Comparison of ENCODE assay signal across 21 mouse cellular contexts in genomic region chrX:73756334-73757140, GRCm38 (mm10). TPM values are rescaled to one million over a fixed set of nuclear protein-coding genes. Genes with fewer than 3 reads are reported as not detected.
DNase-seq lines count a peak whose midpoint lies in the region; ATAC-seq and TF ChIP-seq lines count a peak whose summit lies in the region.
"Had no signal": no experiment of that assay in that cellular context is flagged by ENCODE, and none has a peak within 500 bp of the region (broad histone marks: within the 10 kb centered on the region; RNA-seq: fewer than 3 reads in every experiment).

Plxnb3 (plus strand) TSS chrX:73757090.

- peak within 1 kb of the TSS; percentile 29; the same call in 1 of the 2 replicates for H3K4me3 ChIP-seq in cortical plate, adult 2 months (ENCODE audit: insufficient read depth, low read length)
- H3K4me3 ChIP-seq: forebrain, embryonic 10.5 days; heart, embryonic 15.5 days; midbrain, embryonic 12.5 days had no signal

- TF ChIP-seq POLR2A in cortical plate, adult 2 months (IDR thresholded peaks at IDR 0.05; ENCODE audit: extremely low read depth, insufficient read depth, low read length) = no peak

- H3K27ac ChIP-seq in cortical plate, adult 2 months (ENCODE audit: insufficient read depth, low read length) = peak within 1 kb of the TSS; percentile 46
- H3K27ac ChIP-seq: forebrain, embryonic 10.5 days; heart, embryonic 15.5 days; liver, embryonic 14.5 days; midbrain, embryonic 12.5 days had no signal

- intact Hi-C loops in left cerebral cortex, postnatal 4 days (cut with DNase I) = no loop called here
- intact Hi-C loops in left cerebral cortex, postnatal 14 days (cut with DNase I) = no loop called here

- no peaks in the 10 kb centered on the region for H3K4me1 ChIP-seq in cortical plate, adult 2 months (ENCODE audit: control insufficient read depth, insufficient read depth, low read length)
- H3K4me1 ChIP-seq: forebrain, embryonic 10.5 days; midbrain, embryonic 12.5 days had no signal

- ATAC-seq in frontal cortex, adult (ENCODE audit: low TSS enrichment) = peak; percentile 59; the same call in 1 of the 2 replicates
- ATAC-seq: inflammation-experienced regulatory T-cells, adult 6 months had no signal

- TF ChIP-seq CTCF in cortical plate, adult 2 months (IDR thresholded peaks at IDR 0.05; ENCODE audit: extremely low read depth, insufficient read depth, low read length) = no peak

- no peak for DNase-seq in frontal cortex, postnatal 36 days (ENCODE audit: low spot score in 2 of 2)
- DNase-seq in left cerebral cortex, postnatal 4 days = peak; percentile 11
- no peak for DNase-seq in left cerebral cortex, postnatal 14 days (ENCODE audit: low spot score in 2 of 2)
- no peak for DNase-seq in layer of hippocampus, postnatal 14 days (ENCODE audit: low spot score in 2 of 2)
- DNase-seq in lung, postnatal 14 days = no peak
- no peak for DNase-seq in adrenal gland, postnatal 4 days (ENCODE audit: low spot score in 2 of 2)
- DNase-seq: B cell, adult 2 months; cerebellum, postnatal 36 days; gastrocnemius, postnatal 36 days; kidney, adult 2 months; kidney, postnatal 10 days; right cerebral cortex, postnatal 4 days; thymus, postnatal 36 days had no signal

RNA-seq across cellular contexts. Expression of gene Plxnb3, which starts in this region (rescaled TPM):
- 1 to 10 TPM; 1.4 to 1.7 TPM for total RNA-seq in left cerebral cortex, postnatal 4 days (2021)
- 10 to 100 TPM in 1 of 2 experiments, 1 to 10 TPM in 1; 9.9 to 13.4 TPM for total RNA-seq in left cerebral cortex, postnatal 14 days (2021)
- polyA plus RNA-seq in cortical plate, adult 2 months (2012; rRNA removed) = 17.3 and 20.3 TPM in 2 replicates
- total RNA-seq in layer of hippocampus, postnatal 14 days (2021) = 10 to 100 TPM; 21.9 to 23.5 TPM
- total RNA-seq in adrenal gland, postnatal 4 days (2021) = 1 to 10 TPM; 2.2 to 2.6 TPM
- total RNA-seq: hematopoietic stem cell, adult 5-6 weeks had no signal
- polyA plus RNA-seq: forebrain, embryonic 10.5 days; inflammation-experienced regulatory T-cells, adult 6 months had no signal
